Mouse (Mus musculus) liver, embryonic 14.5 days (tissue): ENCODE data around the gene Tomm5. TPM values are rescaled to one million over a fixed set of nuclear protein-coding genes. Genes with fewer than 3 reads are reported as not detected.
"Not testable (repeated sequence)": the region's sequence is repeated elsewhere in the genome, so short reads cannot be mapped to it uniquely, and the experiment has no call there.

ENCODE experiments used
- ATAC-seq: fragments of 200-750 bp; cut with Nextera tagmentation; 2 replicates; pipeline ENCODE4 v1.8.0; 2017; ENCODE audit warnings: moderate number of reproducible peaks, mild to moderate bottlenecking, moderate library complexity; ENCODE audit not compliant: insufficient read depth
- DNase-seq, 3 experiments: peaks; one replicate each; pipeline ENCODE4 v3.0.0-alpha.2; 2012 to 2013; ENCODE audit warnings: low read depth in 3 of 3, low spot score in 3 of 3
- H3K27ac ChIP-seq: fragments of 300-500 bp; sonication (generic); 2 replicates; pipeline ENCODE4 v1.5.1; 2014; ENCODE audit warnings: moderate library complexity, mild to moderate bottlenecking, control low read depth, inconsistent platforms
- H3K27me3 ChIP-seq: fragments of 300-500 bp; sonication (generic); 2 replicates; pipeline ENCODE4 v1.6.1; 2014; ENCODE audit warnings: mild to moderate bottlenecking, low read length, moderate library complexity; ENCODE audit not compliant: control insufficient read depth, insufficient read depth
- H3K36me3 ChIP-seq: fragments of 300-500 bp; sonication (generic); replicated peaks from 2 replicates; pipeline ENCODE4 v1.6.1; 2014; ENCODE audit warnings: low read depth; ENCODE audit not compliant: control insufficient read depth, insufficient read depth
- H3K4me1 ChIP-seq, 2 experiments: fragments of 200-500 bp in 1 of 2; fragments of 300-500 bp in 1 of 2; sonication (generic) in 1 of 2; replicated peaks; 2 replicates each; pipeline ENCODE4 v1.6.1; 2012 to 2014; ENCODE audit warnings: antibody characterized with exemption in 1 of 2, inconsistent platforms in 1 of 2, low read length in 1 of 2; ENCODE audit not compliant: control insufficient read depth in 2 of 2, insufficient read depth in 2 of 2
- H3K4me2 ChIP-seq: fragments of 300-500 bp; sonication (generic); 2 replicates; pipeline ENCODE4 v1.6.1; 2014; ENCODE audit warnings: low read depth, mild to moderate bottlenecking, control low read depth, moderate library complexity
- H3K4me3 ChIP-seq, 2 experiments: fragments of 200-500 bp in 1 of 2; fragments of 300-500 bp in 1 of 2; sonication (generic) in 1 of 2; 2 replicates each; pipeline ENCODE4 v1.5.1; 2012 to 2014; ENCODE audit warnings: low read depth in 2 of 2, low read length in 2 of 2, mild to moderate bottlenecking in 2 of 2, control low read depth in 1 of 2, inconsistent platforms in 1 of 2, moderate library complexity in 1 of 2; ENCODE audit not compliant: insufficient read depth in 1 of 2
- H3K9ac ChIP-seq: fragments of 300-500 bp; sonication (generic); replicated peaks from 2 replicates; pipeline ENCODE4 v1.6.1; 2014; ENCODE audit warnings: mild to moderate bottlenecking, control low read depth, moderate library complexity
- H3K9me3 ChIP-seq: fragments of 300-500 bp; sonication (generic); 2 replicates; pipeline ENCODE4 v1.6.1; 2016; ENCODE audit warnings: low read length, mixed read lengths; ENCODE audit not compliant: control insufficient read depth
- CTCF ChIP-seq: IDR thresholded peaks from 2 replicates; pipeline ENCODE4 v1.5.1; 2016; ENCODE audit warnings: antibody characterized with exemption, low read depth, control low read depth
- EP300 ChIP-seq: IDR thresholded peaks from 2 replicates; pipeline ENCODE4 v1.6.1; 2016; ENCODE audit warnings: antibody characterized with exemption, low read depth
- WGBS: fragments of 180-500 bp; shearing (Covaris S2); extraction: QIAGEN DNeasy Blood & Tissue Kit; methylation state at CpG from one replicate; pipeline ENCODE4 v1.1.7; 2014; ENCODE audit not compliant: insufficient replicate concordance; 5-methylcytosine and 5-hydroxymethylcytosine counted together
- polyA plus RNA-seq, 2 experiments: library from polyadenylated mRNA; depleted of rRNA in 1 of 2; stranded (reverse) in 1 of 2; unstranded in 1 of 2; fragments of >200 nt; fragmentation: Nextera tagmentation in 1 of 2; extraction: Ambion mirVana in 1 of 2; gene quantifications; 2 replicates each; pipeline versions ENCODE4 v1.2.1 to v1.2.3; 2012 to 2014

Gene Tomm5
- polyA plus RNA-seq, 2 experiments, result 126 to 213 TPM

DNA sequence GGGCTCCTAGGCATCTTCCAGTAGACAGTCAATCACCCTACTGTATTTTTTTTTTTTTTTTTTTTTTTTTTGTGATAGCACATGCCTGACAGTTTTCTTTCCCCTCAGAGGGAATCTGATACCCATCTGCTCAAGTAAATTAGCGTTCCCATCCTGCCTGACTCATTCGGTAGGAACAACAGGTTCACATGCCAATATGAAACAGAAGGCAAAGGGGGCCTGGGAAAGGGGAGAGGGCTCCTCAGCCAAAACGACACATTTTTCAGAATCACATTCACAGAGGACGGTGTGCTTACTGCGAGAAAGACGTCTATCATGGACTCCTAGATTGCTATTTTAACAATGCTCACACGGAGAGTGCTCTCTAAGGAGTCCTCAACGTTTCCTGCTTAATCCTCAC, 24.4 kb downstream of the Tomm5 start:
- Histone ChIP-seq H3K4me1 (peaks cover 12 to 42% of the 10 kb centered on the region in 2 experiments), H3K4me2 (peak overlapping the region; percentile 96), H3K36me3 (no peaks in the 10 kb centered on the region), H3K9ac (peak overlapping the region; percentile 88), H3K27me3 (no peaks in the 10 kb centered on the region), H3K9me3 (no peaks in the 10 kb centered on the region), H3K27ac (no peak overlapping the region), H3K4me3 (peak overlapping the region; percentile 68 to 84)
- TF ChIP-seq EP300, result no peak
- no peak for TF ChIP-seq CTCF
- no peak for ATAC-seq
- WGBS, result 4% methylated on average over 8 of the region's 8 CpGs
- no peak for DNase-seq

DNA sequence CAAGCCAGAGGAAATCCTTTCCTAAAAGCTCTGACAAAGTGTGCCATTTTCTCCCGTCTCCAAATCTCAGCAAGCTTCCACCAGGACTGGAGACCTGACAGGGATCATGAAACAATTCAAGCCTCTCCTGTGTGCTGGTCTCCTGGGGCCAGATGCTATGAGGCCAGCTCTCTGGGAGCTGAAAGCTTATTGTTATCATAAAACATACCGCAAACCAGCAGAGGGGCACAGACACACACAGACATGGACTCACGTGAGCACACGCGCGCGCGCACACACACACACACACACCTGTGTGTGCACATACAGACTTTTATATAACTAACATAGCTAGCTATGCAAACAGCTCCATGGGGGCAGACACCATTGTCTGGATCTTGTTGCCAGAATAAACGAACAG, 25.0 kb downstream of the Tomm5 start:
- ATAC-seq, result no peak
- Histone ChIP-seq H3K9ac (no peak overlapping the region), H3K4me2 (peak overlapping the region; percentile 96), H3K4me3 (peak overlapping the region; percentile 26 to 84; a peak in 3 of 4 replicates), H3K27me3 (no peaks in the 10 kb centered on the region), H3K27ac (no peak overlapping the region), H3K9me3 (no peaks in the 10 kb centered on the region), H3K4me1 (peaks cover 12 to 42% of the 10 kb centered on the region in 2 experiments), H3K36me3 (no peaks in the 10 kb centered on the region)
- DNase-seq, result no peak
- 73% methylated on average over 9 of the region's 9 CpGs for WGBS
- no peak for TF ChIP-seq EP300
- TF ChIP-seq CTCF, result no peak

DNA sequence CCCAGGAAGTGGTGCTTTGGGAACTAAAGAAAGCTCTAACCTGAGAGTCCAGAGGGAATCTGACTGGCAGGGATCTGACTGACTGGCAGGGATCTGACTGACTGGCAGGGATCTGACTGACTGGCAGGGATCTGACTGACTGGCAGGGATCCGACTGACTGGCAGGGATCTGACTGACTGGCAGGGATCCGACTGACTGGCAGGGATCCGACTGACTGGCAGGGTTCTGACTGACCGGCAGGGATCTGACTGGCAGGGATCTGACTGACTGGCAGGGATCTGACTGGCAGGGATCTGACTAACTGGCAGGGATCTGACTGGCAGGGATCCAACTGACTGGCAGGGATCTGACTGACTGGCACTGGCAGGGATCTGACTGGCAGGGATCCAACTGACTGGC, 26.9 kb downstream of the Tomm5 start:
- not testable (repeated sequence) for H3K4me2 ChIP-seq, H3K9ac ChIP-seq, DNase-seq, H3K36me3 ChIP-seq, ATAC-seq, H3K27ac ChIP-seq, H3K9me3 ChIP-seq, H3K27me3 ChIP-seq, H3K4me3 ChIP-seq
- 75% methylated on average over 4 of the region's 4 CpGs for WGBS
- H3K4me1 ChIP-seq, result peaks cover 3 to 31% of the 10 kb centered on the region in 2 experiments

DNA sequence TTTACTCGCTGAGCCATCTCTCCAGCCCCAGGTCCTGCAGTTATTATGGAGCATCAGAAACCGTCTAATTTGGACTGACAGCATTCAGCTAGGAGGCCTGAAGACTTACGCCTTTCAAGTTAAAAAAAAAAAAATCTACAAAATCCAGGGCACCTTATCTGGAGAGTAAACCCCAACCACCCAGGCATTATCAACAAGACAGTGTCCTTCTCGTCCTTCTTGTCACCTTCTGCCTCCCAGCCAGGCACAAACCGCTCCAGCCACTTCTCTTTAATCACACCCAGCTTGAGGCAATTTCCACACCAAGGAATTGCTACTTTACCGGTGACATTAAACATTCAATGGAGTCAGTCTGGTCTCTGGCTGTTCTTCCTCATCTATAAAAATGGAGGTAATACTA, 34.4 kb downstream of the Tomm5 start:
- Histone ChIP-seq H3K4me2 (peak overlapping the region; percentile 25), H3K9ac (no peak overlapping the region), H3K4me3 (no peak overlapping the region), H3K9me3 (no peaks in the 10 kb centered on the region), H3K27ac (peak overlapping the region; percentile 5), H3K4me1 (peaks cover 12 to 49% of the 10 kb centered on the region in 2 experiments), H3K27me3 (no peaks in the 10 kb centered on the region), H3K36me3 (no peaks in the 10 kb centered on the region)
- DNase-seq, result peak; percentile 23 to 49 (median 48)
- 16% methylated on average over 6 of the region's 6 CpGs for WGBS
- ATAC-seq, result peak; percentile 87
- TF ChIP-seq CTCF, result no peak
- peak; percentile 94 for TF ChIP-seq EP300

DNA sequence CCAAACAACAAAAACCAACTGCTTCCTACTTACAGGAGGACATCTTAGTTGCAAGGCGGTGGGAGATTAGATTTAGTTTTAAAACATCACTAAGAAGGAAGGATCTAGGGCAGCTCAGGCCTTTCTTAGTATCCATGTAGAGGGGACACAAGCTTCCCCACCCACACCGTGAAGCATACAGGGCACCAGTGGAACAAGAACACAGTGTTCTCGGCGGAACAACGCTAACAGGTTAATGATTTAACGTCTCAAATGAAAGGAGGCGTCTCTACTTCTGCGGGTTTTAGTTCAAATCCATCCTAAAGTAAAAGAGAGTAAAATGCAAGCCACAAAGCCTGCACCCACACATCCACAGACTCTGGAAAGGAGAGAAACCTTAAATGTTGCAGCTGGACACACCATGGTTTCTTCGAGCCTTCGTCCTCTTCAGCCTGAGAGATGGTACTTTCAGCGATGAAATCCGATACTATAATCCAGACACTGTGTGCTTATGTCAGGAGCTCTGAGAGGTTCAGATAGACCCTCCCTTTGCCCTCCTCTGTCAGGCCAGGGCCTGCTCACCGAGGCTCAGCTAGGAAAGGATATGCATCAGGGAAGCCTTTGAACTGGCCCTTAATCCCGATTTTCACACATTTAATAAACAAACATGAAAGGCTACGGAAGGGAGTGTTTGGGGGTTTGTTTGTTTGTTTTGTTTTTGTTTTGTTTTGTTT, 35.5 kb downstream of the Tomm5 start:
- DNase-seq (no peak), ATAC-seq (no peak)
- Histone ChIP-seq H3K27me3 (no peaks in the 10 kb centered on the region), H3K27ac (no peak overlapping the region), H3K36me3 (no peaks in the 10 kb centered on the region), H3K4me3 (no peak overlapping the region), H3K4me1 (peaks cover 12 to 49% of the 10 kb centered on the region in 2 experiments), H3K9me3 (no peaks in the 10 kb centered on the region), H3K4me2 (no peak overlapping the region), H3K9ac (no peak overlapping the region)
- TF ChIP-seq EP300, result no peak
- TF ChIP-seq CTCF, result no peak
- WGBS, result 74% methylated on average over 15 of the region's 15 CpGs
